Mouse (Mus musculus) liver, embryonic 14.5 days (tissue): ENCODE data around the gene Fgfr2. TPM values are rescaled to one million over a fixed set of nuclear protein-coding genes. Genes with fewer than 3 reads are reported as not detected.

ENCODE experiments used
- ATAC-seq: fragments of 200-750 bp; cut with Nextera tagmentation; 2 replicates; pipeline ENCODE4 v1.8.0; 2017; ENCODE audit warnings: moderate number of reproducible peaks, mild to moderate bottlenecking, moderate library complexity; ENCODE audit not compliant: insufficient read depth
- DNase-seq, 3 experiments: peaks; one replicate each; pipeline ENCODE4 v3.0.0-alpha.2; 2012 to 2013; ENCODE audit warnings: low read depth in 3 of 3, low spot score in 3 of 3
- H3K27ac ChIP-seq: fragments of 300-500 bp; sonication (generic); 2 replicates; pipeline ENCODE4 v1.5.1; 2014; ENCODE audit warnings: moderate library complexity, mild to moderate bottlenecking, control low read depth, inconsistent platforms
- H3K27me3 ChIP-seq: fragments of 300-500 bp; sonication (generic); 2 replicates; pipeline ENCODE4 v1.6.1; 2014; ENCODE audit warnings: mild to moderate bottlenecking, low read length, moderate library complexity; ENCODE audit not compliant: control insufficient read depth, insufficient read depth
- H3K36me3 ChIP-seq: fragments of 300-500 bp; sonication (generic); replicated peaks from 2 replicates; pipeline ENCODE4 v1.6.1; 2014; ENCODE audit warnings: low read depth; ENCODE audit not compliant: control insufficient read depth, insufficient read depth
- H3K4me1 ChIP-seq, 2 experiments: fragments of 200-500 bp in 1 of 2; fragments of 300-500 bp in 1 of 2; sonication (generic) in 1 of 2; replicated peaks; 2 replicates each; pipeline ENCODE4 v1.6.1; 2012 to 2014; ENCODE audit warnings: antibody characterized with exemption in 1 of 2, inconsistent platforms in 1 of 2, low read length in 1 of 2; ENCODE audit not compliant: control insufficient read depth in 2 of 2, insufficient read depth in 2 of 2
- H3K4me2 ChIP-seq: fragments of 300-500 bp; sonication (generic); 2 replicates; pipeline ENCODE4 v1.6.1; 2014; ENCODE audit warnings: low read depth, mild to moderate bottlenecking, control low read depth, moderate library complexity
- H3K4me3 ChIP-seq, 2 experiments: fragments of 200-500 bp in 1 of 2; fragments of 300-500 bp in 1 of 2; sonication (generic) in 1 of 2; 2 replicates each; pipeline ENCODE4 v1.5.1; 2012 to 2014; ENCODE audit warnings: low read depth in 2 of 2, low read length in 2 of 2, mild to moderate bottlenecking in 2 of 2, control low read depth in 1 of 2, inconsistent platforms in 1 of 2, moderate library complexity in 1 of 2; ENCODE audit not compliant: insufficient read depth in 1 of 2
- H3K9ac ChIP-seq: fragments of 300-500 bp; sonication (generic); replicated peaks from 2 replicates; pipeline ENCODE4 v1.6.1; 2014; ENCODE audit warnings: mild to moderate bottlenecking, control low read depth, moderate library complexity
- H3K9me3 ChIP-seq: fragments of 300-500 bp; sonication (generic); 2 replicates; pipeline ENCODE4 v1.6.1; 2016; ENCODE audit warnings: low read length, mixed read lengths; ENCODE audit not compliant: control insufficient read depth
- CTCF ChIP-seq: IDR thresholded peaks from 2 replicates; pipeline ENCODE4 v1.5.1; 2016; ENCODE audit warnings: antibody characterized with exemption, low read depth, control low read depth
- EP300 ChIP-seq: IDR thresholded peaks from 2 replicates; pipeline ENCODE4 v1.6.1; 2016; ENCODE audit warnings: antibody characterized with exemption, low read depth
- WGBS: fragments of 180-500 bp; shearing (Covaris S2); extraction: QIAGEN DNeasy Blood & Tissue Kit; methylation state at CpG from one replicate; pipeline ENCODE4 v1.1.7; 2014; ENCODE audit not compliant: insufficient replicate concordance; 5-methylcytosine and 5-hydroxymethylcytosine counted together
- polyA plus RNA-seq, 2 experiments: library from polyadenylated mRNA; depleted of rRNA in 1 of 2; stranded (reverse) in 1 of 2; unstranded in 1 of 2; fragments of >200 nt; fragmentation: Nextera tagmentation in 1 of 2; extraction: Ambion mirVana in 1 of 2; gene quantifications; 2 replicates each; pipeline versions ENCODE4 v1.2.1 to v1.2.3; 2012 to 2014

Fgfr2 gene
- polyA plus RNA-seq, 2 experiments = 7.9 to 8.8 TPM

- Histone ChIP-seq H3K27me3 (no peaks in the 10 kb centered on the region), H3K4me2 (peak overlapping the region; percentile 38), H3K9ac (no peak overlapping the region), H3K4me1 (peaks cover 23 to 33% of the 10 kb centered on the region in 2 experiments), H3K27ac (peak overlapping the region; percentile 38), H3K4me3 (no peak overlapping the region), H3K9me3 (no peaks in the 10 kb centered on the region), H3K36me3 (peaks cover 12% of the 10 kb centered on the region)
- TF ChIP-seq EP300 (0 out of 2 replicates have a peak, but pooled peaks have one; percentile 1), CTCF (no peak)
- DNase-seq (peak; percentile 81 to 86 (median 82)), ATAC-seq (peak; percentile 91)
- WGBS = 44% methylated on average over 11 of the region's 11 CpGs
Observed at GRCm38 (mm10) chr7:132723906-132724305, 399.2 kb downstream of the Fgfr2 start.

- Histone ChIP-seq H3K4me2 (no peak overlapping the region), H3K27ac (peak overlapping the region; percentile 38), H3K9ac (no peak overlapping the region), H3K4me3 (no peak overlapping the region), H3K36me3 (peaks cover 5% of the 10 kb centered on the region), H3K9me3 (no peaks in the 10 kb centered on the region), H3K27me3 (no peaks in the 10 kb centered on the region), H3K4me1 (peaks cover 24 to 36% of the 10 kb centered on the region in 2 experiments)
- no peak for TF ChIP-seq EP300
- no peak for TF ChIP-seq CTCF
- DNase-seq (no peak), ATAC-seq (no peak)
- WGBS = 91% methylated on average over 12 of the region's 12 CpGs
Observed at GRCm38 (mm10) chr7:132722401-132723370, 400.5 kb downstream of the Fgfr2 start.

- Histone ChIP-seq H3K9ac (no peak overlapping the region), H3K4me1 (peaks cover 28 to 41% of the 10 kb centered on the region in 2 experiments), H3K9me3 (no peaks in the 10 kb centered on the region), H3K36me3 (peaks cover 13% of the 10 kb centered on the region), H3K27ac (no peak overlapping the region), H3K27me3 (no peaks in the 10 kb centered on the region), H3K4me2 (no peak overlapping the region), H3K4me3 (no peak overlapping the region)
- TF ChIP-seq CTCF (no peak), EP300 (no peak)
- ATAC-seq (no peak), DNase-seq (no peak)
- 81% methylated on average over 8 of the region's 8 CpGs for WGBS
Observed at GRCm38 (mm10) chr7:132720562-132720961, 402.6 kb downstream of the Fgfr2 start.

- no peak overlapping the region for H3K27ac ChIP-seq
- TF ChIP-seq EP300 = no peak
- no peak overlapping the region for H3K4me2 ChIP-seq
- no peak overlapping the region for H3K4me3 ChIP-seq
- peaks cover 23 to 36% of the 10 kb centered on the region in 2 experiments for H3K4me1 ChIP-seq
- ATAC-seq (no peak), DNase-seq (no peak)
- H3K9me3 ChIP-seq = no peaks in the 10 kb centered on the region
- 76% methylated on average over 4 of the region's 4 CpGs for WGBS
- no peak overlapping the region for H3K9ac ChIP-seq
- peaks cover 23% of the 10 kb centered on the region for H3K36me3 ChIP-seq
- no peaks in the 10 kb centered on the region for H3K27me3 ChIP-seq
Observed at GRCm38 (mm10) chr7:132719570-132719969, 403.6 kb downstream of the Fgfr2 start.

GRCm38 (mm10) chr7:132715259-132715658 is 407.9 kb downstream of the Fgfr2 start:
- ATAC-seq (no peak), DNase-seq (no peak)
- no peak overlapping the region for H3K4me3 ChIP-seq
- no peaks in the 10 kb centered on the region for H3K27me3 ChIP-seq
- peaks cover 37% of the 10 kb centered on the region for H3K36me3 ChIP-seq
- TF ChIP-seq CTCF (no peak), EP300 (no peak)
- no peak overlapping the region for H3K9ac ChIP-seq
- no peak overlapping the region for H3K27ac ChIP-seq
- H3K4me2 ChIP-seq = no peak overlapping the region
- H3K4me1 ChIP-seq = peaks cover 5 to 19% of the 10 kb centered on the region in 2 experiments
- WGBS = 91% methylated on average over 4 of the region's 4 CpGs
- no peaks in the 10 kb centered on the region for H3K9me3 ChIP-seq
